Mouse (Mus musculus): ENCODE data around the gene Ppp1r2.
A peak's percentile ranks its signal among the peaks of the same experiment; 100 is the strongest.

Gene Ppp1r2

GRCm38 (mm10) chr16:31287712-31288111 is 12.6 kb upstream of the Ppp1r2 start:
- DNase-seq, result no peak

DNA sequence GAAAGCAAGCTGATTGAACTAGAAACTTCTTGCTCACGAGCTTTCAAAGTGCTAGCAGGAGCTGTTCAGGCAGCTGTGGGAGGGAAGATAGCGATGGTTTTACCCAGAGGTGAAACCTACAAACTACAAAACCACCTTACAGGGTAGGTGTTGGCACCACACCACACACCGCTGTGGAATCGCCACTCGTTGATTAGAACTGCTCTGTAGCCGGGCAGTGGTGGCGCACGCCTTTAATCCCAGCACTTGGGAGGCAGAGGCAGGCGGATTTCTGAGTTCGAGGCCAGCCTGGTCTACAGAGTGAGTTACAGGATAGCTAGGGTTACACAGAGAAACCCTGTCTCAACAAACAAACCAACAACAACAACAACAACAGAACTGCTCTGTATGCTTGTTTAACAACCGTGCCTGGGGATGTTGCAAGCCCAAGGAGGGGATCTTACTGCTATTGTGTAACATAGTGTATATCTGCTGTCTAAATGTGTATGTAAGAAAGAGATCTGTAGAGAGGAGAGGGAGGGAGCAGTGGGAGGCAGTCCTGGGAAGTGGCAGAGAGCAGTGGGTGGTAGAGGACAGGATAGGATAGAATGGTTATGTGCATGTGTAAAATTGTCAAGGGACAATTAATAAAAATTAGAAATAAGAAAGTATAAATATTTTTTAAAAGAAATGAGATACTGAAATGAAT is 11.9 kb upstream of the Ppp1r2 start:
- DNase-seq, result no peak

GRCm38 (mm10) chr16:31281981-31282380 is 6.9 kb upstream of the Ppp1r2 start:
- peak; percentile 85 for DNase-seq

GRCm38 (mm10) chr16:31280176-31280575 is 5.1 kb upstream of the Ppp1r2 start:
- DNase-seq, result no peak

- no peak for DNase-seq
Observed at GRCm38 (mm10) chr16:31278581-31278980, 3.5 kb upstream of the Ppp1r2 start.

GRCm38 (mm10) chr16:31278081-31278480 is 3.0 kb upstream of the Ppp1r2 start:
- DNase-seq, result no peak

- peak; percentile 50 for DNase-seq
Observed at GRCm38 (mm10) chr16:31276962-31277361, 1.9 kb upstream of the Ppp1r2 start.

- DNase-seq, result peak; percentile 88
Observed at GRCm38 (mm10) chr16:31276539-31276938, 1.5 kb upstream of the Ppp1r2 start.

DNA sequence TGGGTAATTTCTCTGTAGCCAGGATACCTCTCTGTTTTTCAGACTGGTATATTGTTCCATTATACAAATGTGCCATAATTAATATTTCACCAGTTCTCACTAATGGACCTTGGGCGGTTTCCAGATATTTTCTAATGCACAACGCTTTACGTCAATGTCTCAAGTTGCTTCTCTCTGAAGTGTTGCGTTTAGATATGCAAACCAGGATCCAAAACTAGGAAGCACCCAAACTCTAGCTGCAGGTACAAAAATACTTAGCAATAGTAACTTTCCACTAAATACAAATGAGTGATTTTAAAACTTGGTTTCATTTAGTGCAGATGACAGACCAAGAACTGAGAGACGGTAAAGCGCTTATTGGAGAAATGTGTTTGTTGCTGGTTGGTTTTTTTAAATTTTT is 993 bp downstream of the Ppp1r2 start:
- no peak for DNase-seq

DNA sequence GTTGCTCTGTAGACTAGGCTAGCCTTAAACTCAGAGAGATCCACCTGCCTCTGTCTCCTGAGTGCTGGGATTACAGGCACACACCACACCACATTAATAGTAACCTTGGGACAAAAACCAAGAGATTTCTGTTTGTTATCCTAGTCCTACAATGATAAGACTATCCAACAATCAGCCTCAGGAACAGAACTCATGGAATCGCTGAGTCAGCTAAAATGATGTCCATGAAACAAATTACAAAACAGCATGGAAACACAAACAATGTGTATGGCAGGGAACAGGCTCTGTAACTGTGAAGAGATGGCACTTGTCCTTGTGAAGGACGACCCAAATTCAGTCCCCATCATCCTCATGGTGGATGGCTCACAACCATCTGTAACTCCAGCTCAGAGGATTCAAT is 8.4 kb downstream of the Ppp1r2 start:
- no peak for DNase-seq

DNA sequence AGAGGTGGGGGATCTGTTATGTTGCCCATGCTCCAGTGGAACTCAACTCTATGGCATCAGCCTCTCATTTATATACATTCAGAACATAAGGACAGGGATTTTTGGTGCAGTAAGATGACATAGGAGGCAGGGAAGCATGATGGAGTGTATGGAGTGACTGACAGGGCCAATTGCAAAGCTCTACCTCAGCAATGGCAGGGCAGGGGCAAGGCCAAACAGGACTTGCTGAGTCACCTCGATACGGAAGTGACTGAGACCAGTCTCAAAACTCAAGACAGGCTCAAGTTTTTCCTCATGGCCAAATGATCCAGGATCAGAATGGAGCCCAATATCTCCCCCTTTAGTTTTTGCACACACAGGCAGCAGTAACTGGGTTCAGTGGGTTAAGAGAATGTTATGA is 18.9 kb downstream of the Ppp1r2 start:
- no peak for DNase-seq

- no peak for DNase-seq
Observed at GRCm38 (mm10) chr16:31255685-31256084, 19.4 kb downstream of the Ppp1r2 start.

DNA sequence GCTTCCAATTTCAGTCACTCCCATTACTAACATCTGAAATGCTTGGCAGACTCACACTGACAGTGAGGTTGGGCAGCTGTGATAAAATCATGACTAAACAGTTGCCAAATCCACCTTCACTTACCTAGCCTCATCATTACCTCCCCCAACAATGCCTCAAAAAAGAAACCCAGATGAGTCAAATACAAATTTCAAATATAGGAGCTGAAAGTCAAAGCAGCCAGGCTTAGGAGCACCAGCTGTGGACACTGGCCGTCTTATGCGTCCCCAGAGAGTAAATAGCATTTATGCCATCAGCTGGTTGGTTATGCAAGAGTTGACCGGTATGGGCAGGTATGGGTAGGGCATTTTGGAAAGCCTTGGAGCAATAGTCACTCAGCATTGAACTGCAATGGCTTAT is 25.7 kb downstream of the Ppp1r2 start:
- DNase-seq, result no peak

DNA sequence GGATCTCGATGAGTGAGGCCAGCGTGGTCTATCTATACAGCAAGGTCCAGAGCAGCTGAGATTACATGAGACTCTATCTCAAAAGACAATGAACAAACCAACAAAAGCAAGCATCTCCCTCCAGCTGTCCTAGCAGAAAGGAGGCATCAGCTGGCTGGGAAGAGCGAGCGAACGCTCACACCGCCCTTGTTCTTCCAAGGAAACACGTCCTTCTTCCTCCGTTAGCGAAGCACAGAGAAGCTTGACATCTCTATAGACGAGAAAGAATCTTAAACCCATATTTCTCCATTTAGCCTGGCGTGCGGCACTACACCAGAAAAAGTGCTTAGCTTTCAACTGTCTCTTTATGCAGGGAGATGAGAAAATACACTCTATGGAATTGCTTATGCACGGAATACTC is 26.4 kb downstream of the Ppp1r2 start:
- no peak for DNase-seq

- DNase-seq, result no peak
Observed at GRCm38 (mm10) chr16:31247442-31247841, 27.6 kb downstream of the Ppp1r2 start.

- DNase-seq, result no peak
Observed at GRCm38 (mm10) chr16:31244053-31244452, 31.0 kb downstream of the Ppp1r2 start.

DNA sequence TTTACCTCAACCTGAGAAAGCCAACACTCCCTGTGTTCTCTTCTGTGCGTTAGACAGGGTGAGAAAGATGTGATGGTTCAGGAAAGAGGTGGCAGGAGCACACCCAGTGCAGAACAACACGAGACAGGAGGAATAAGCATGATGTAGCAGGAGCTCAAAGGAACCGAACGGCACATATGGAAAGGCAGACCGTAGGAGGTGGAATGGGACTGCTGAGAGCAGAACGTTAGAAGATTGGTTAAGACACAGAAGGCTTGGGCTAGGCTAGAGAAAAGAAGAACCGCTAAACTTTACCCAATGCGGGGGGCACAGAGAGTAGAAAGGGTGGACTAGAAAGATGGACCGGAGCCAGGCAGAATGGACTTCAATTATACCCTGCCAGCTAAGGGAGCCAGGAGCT is 33.6 kb downstream of the Ppp1r2 start:
- DNase-seq, result no peak

DNA sequence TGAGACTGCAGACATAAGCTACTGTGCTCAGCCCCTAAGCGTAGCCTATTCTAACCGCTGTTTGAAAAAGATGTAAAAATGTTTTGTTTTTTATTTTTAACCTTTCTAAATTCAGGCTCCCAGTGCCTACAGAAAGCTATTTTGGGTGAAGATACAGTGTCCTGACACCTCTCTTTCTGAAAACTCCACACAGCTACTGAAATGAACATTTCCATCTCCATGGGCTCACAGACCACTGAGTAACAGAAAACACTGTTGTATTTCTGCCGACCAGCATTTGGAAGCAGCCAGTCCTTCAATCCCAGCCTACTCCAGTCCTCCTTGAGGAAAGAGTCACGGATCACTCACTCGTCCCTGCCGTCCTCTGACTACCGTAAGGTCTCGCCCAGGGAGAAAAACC is 34.5 kb downstream of the Ppp1r2 start:
- no peak for DNase-seq

DNA sequence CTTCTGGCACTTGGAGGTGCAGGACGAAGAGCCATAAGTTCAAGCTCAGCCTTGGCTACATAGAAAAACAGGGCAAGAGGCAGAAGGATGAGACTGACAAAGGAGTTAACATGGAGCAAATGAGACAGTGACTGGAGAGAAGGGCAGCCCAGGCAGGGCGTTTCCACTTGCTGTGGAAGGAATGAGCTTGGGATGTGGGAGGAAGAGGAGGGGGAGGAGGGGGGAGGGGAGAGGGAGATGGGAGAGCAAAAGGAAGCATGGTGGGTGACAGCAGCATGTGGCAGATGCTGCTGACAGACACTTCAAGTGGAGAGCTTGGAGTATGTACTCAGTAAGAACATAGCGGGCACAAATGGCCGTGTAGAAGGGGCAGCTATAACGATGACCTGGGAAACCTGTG is 36.8 kb downstream of the Ppp1r2 start:
- DNase-seq, result no peak

- peak; percentile 22 for DNase-seq
Observed at GRCm38 (mm10) chr16:31235457-31236310, 39.4 kb downstream of the Ppp1r2 start.

DNA sequence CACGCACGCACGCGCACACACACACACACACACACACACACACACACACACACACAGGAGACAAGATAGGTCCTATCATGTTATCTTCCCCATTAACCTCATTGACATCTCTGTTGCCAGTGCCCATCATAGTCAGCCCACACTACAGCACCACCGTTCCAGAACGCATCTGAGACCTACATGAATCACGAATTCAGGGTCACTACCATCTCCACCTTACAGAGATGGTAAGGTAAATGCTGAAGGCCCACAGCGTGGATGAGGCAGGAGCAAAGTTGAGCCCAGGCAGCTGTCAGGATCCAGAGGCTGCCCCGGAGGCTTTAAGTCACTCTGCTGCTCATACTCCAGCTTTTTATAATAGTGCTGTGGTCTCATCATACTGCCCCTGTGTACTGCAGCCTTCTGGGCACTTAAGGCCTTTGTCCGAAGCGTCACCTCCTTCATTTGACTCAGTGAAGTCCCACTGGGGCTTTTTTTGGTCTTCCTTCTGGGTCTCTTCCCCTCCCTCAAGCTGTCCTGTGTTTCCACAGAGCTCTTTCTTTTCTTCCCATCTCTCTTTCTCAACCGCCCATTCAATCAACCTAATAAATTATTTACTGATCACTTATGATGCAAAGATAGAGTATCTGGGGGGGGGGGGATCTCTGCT is 40.1 kb downstream of the Ppp1r2 start:
- peak; percentile 4 for DNase-seq

GRCm38 (mm10) chr16:31234356-31234755 is 40.7 kb downstream of the Ppp1r2 start:
- DNase-seq, result no peak

DNA sequence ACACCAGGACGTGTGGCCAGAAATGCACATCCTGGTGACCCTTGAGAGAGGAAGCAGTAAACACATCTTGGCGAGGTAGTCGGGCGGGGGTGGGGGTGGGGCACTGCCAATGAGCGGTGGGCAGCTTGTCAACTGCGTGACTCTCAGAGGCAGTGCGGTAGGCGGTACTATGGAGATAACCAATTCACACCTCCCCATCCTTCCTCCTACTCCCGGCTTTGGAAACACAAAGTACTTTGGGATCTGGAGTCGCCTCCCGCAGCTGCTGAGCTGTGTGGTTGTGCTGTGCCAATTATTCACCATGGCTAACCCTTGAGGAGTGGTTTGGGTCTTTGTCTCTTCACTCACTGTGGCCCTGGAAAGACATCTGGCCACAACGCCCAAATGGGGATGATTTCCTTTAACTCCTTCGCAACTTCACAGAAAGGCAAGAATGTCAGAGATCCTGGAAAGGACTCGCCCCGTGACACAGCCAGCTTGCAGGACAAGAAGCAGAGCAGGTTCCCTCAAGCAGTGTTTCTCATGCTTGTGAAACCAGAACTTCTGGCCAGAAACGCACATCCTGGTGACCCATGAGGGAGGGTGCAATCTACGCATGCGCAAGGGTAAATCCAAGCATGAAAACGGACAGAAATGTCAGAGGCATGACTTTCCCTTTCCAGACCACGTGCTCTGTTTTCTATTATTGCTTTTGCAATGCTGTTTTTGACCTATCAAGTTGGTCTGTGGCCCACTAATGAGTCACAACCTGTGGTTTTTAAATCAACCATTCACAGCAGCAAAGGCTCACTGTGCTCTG is 41.3 kb downstream of the Ppp1r2 start:
- peak; percentile 72 for DNase-seq
